Mouse (Mus musculus): ENCODE measurements around the gene Ptpn14. TPM values are rescaled to one million over a fixed set of nuclear protein-coding genes. Genes with fewer than 3 reads are reported as not detected.

Ptpn14 gene
- polyA plus RNA-seq, 1 experiment, result 17.8 TPM

- TF ChIP-seq POLR2A (IDR thresholded peaks at IDR 0.05; ENCODE audit: control insufficient read depth, extremely low read depth, insufficient read depth, low read length, poor library complexity) (no peak), CTCF (IDR thresholded peaks at IDR 0.05; ENCODE audit: borderline replicate concordance, control insufficient read depth, extremely low read depth, insufficient read depth, low read length, poor library complexity) (no peak)
- no peaks in the 10 kb centered on the region for H3K27me3 ChIP-seq (ENCODE audit: control insufficient read depth, insufficient read depth, low read length)
- DNase-seq, result no peak
- H3K4me1 ChIP-seq (replicated peaks; ENCODE audit: control insufficient read depth, insufficient read depth, low read length), result peaks cover 12% of the 10 kb centered on the region
- H3K36me3 ChIP-seq (ENCODE audit: control insufficient read depth, insufficient read depth, low read length), result no peaks in the 10 kb centered on the region
- no peak overlapping the region for H3K27ac ChIP-seq (ENCODE audit: control insufficient read depth, insufficient read depth, low read length)
- 97% methylated on average over 3 of the region's 3 CpGs for WGBS
- H3K4me3 ChIP-seq (ENCODE audit: control insufficient read depth, insufficient read depth, low read length), result no peak overlapping the region
Observed at GRCm38 (mm10) chr1:189770516-189770915, 42.4 kb downstream of the Ptpn14 start.

GRCm38 (mm10) chr1:189772707-189773106, 44.6 kb downstream of the Ptpn14 start:
- WGBS, result 96% methylated on average over 10 of the region's 10 CpGs
- DNase-seq, result no peak
- TF ChIP-seq CTCF (IDR thresholded peaks at IDR 0.05; ENCODE audit: borderline replicate concordance, control insufficient read depth, extremely low read depth, insufficient read depth, low read length, poor library complexity) (no peak), POLR2A (IDR thresholded peaks at IDR 0.05; ENCODE audit: control insufficient read depth, extremely low read depth, insufficient read depth, low read length, poor library complexity) (no peak)

DNA sequence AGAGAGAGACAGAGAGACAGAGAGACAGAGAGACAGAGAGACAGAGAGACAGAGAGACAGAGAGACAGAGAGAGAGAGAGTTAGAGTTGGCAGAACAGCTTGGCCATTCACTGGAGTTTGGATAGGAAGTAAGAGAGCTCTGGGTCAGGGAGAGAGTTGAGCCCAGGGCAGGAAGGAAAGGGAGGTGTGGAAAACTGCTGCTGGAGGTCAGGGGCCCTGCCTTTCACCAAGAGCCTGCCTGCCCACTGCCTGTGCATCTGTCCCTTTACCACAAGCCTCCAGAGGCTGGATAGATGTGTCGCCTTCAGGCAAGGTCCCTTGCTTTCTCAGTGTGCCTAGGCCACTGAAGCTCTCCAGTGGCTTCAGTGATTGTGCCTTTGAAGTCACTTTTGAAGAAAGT, 46.7 kb downstream of the Ptpn14 start:
- Histone ChIP-seq H3K4me1 (replicated peaks; ENCODE audit: control insufficient read depth, insufficient read depth, low read length) (peaks cover 18% of the 10 kb centered on the region), H3K27ac (ENCODE audit: control insufficient read depth, insufficient read depth, low read length) (no peak overlapping the region), H3K36me3 (ENCODE audit: control insufficient read depth, insufficient read depth, low read length) (no peaks in the 10 kb centered on the region), H3K4me3 (ENCODE audit: control insufficient read depth, insufficient read depth, low read length) (no peak overlapping the region), H3K27me3 (ENCODE audit: control insufficient read depth, insufficient read depth, low read length) (no peaks in the 10 kb centered on the region)
- 77% methylated on average over 1 of the region's 1 CpGs for WGBS
- no peak for DNase-seq
- no peak for TF ChIP-seq CTCF (IDR thresholded peaks at IDR 0.05; ENCODE audit: borderline replicate concordance, control insufficient read depth, extremely low read depth, insufficient read depth, low read length, poor library complexity)
- TF ChIP-seq POLR2A (IDR thresholded peaks at IDR 0.05; ENCODE audit: control insufficient read depth, extremely low read depth, insufficient read depth, low read length, poor library complexity), result no peak

More at GRCm38 (mm10) chr1:189772707-189773106, 44.6 kb downstream of the Ptpn14 start:
- no peaks in the 10 kb centered on the region for H3K27me3 ChIP-seq (ENCODE audit: control insufficient read depth, insufficient read depth, low read length)
- H3K36me3 ChIP-seq (ENCODE audit: control insufficient read depth, insufficient read depth, low read length), result no peaks in the 10 kb centered on the region
- H3K27ac ChIP-seq (ENCODE audit: control insufficient read depth, insufficient read depth, low read length), result no peak overlapping the region
- no peak overlapping the region for H3K4me3 ChIP-seq (ENCODE audit: control insufficient read depth, insufficient read depth, low read length)
- H3K4me1 ChIP-seq (replicated peaks; ENCODE audit: control insufficient read depth, insufficient read depth, low read length), result peaks cover 8% of the 10 kb centered on the region

GRCm38 (mm10) chr1:189777207-189777606, 49.1 kb downstream of the Ptpn14 start:
- Histone ChIP-seq H3K4me3 (ENCODE audit: control insufficient read depth, insufficient read depth, low read length) (no peak overlapping the region), H3K27ac (ENCODE audit: control insufficient read depth, insufficient read depth, low read length) (no peak overlapping the region), H3K27me3 (ENCODE audit: control insufficient read depth, insufficient read depth, low read length) (no peaks in the 10 kb centered on the region), H3K4me1 (replicated peaks; ENCODE audit: control insufficient read depth, insufficient read depth, low read length) (peaks cover 30% of the 10 kb centered on the region), H3K36me3 (ENCODE audit: control insufficient read depth, insufficient read depth, low read length) (no peaks in the 10 kb centered on the region)
- WGBS, result 95% methylated on average over 6 of the region's 6 CpGs
- no peak for DNase-seq
- TF ChIP-seq CTCF (IDR thresholded peaks at IDR 0.05; ENCODE audit: borderline replicate concordance, control insufficient read depth, extremely low read depth, insufficient read depth, low read length, poor library complexity) (no peak), POLR2A (IDR thresholded peaks at IDR 0.05; ENCODE audit: control insufficient read depth, extremely low read depth, insufficient read depth, low read length, poor library complexity) (no peak)

DNA sequence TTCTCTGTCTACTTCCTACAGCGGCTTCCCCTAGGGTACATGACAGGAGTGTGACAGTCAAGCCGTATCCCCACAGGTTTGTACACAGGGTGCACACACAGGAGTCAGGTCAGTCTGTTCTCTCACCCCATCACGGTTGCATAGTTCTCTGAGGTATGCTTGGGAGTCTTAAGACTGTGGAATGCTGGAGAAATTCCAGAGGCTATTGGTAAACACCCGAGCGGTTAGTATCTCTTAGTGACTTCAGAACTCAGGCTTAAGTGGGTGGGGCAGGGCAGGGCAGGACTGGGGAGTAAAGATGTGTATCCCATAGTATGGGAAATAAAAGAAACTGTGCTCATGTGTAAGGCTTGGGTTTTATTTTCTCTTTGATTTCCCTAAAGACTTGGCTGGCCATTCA, 50.3 kb downstream of the Ptpn14 start:
- DNase-seq, result no peak
- H3K27ac ChIP-seq (ENCODE audit: control insufficient read depth, insufficient read depth, low read length), result no peak overlapping the region
- H3K4me1 ChIP-seq (replicated peaks; ENCODE audit: control insufficient read depth, insufficient read depth, low read length), result peaks cover 41% of the 10 kb centered on the region
- no peak overlapping the region for H3K4me3 ChIP-seq (ENCODE audit: control insufficient read depth, insufficient read depth, low read length)
- WGBS, result 90% methylated on average over 5 of the region's 5 CpGs
- no peaks in the 10 kb centered on the region for H3K36me3 ChIP-seq (ENCODE audit: control insufficient read depth, insufficient read depth, low read length)
- H3K27me3 ChIP-seq (ENCODE audit: control insufficient read depth, insufficient read depth, low read length), result no peaks in the 10 kb centered on the region
- TF ChIP-seq CTCF (IDR thresholded peaks at IDR 0.05; ENCODE audit: borderline replicate concordance, control insufficient read depth, extremely low read depth, insufficient read depth, low read length, poor library complexity) (no peak), POLR2A (IDR thresholded peaks at IDR 0.05; ENCODE audit: control insufficient read depth, extremely low read depth, insufficient read depth, low read length, poor library complexity) (no peak)

DNA sequence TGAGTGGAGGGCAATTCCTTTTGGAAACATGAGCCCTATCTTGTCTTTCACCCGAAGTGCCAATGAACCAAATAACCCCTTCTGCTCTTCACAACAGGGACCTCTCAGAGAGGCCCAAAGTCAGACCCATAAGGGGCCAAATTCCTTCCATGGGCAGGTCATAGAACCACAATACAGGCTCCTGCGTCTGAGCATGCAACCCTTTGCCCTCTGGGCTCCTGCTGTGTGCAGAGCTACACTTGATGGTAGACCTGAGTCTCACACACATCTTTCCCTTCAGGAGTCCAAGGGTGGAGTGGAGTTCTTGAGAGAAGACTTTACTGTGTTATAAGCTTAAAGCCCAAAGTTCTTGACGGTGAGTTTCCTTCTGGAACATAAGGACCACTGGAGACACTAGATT, 51.2 kb downstream of the Ptpn14 start:
- peaks cover 45% of the 10 kb centered on the region for H3K4me1 ChIP-seq (replicated peaks; ENCODE audit: control insufficient read depth, insufficient read depth, low read length)
- 95% methylated on average over 3 of the region's 3 CpGs for WGBS

More for the DNA sequence above, 51.2 kb downstream of the Ptpn14 start:
- Histone ChIP-seq H3K4me3 (ENCODE audit: control insufficient read depth, insufficient read depth, low read length) (no peak overlapping the region), H3K27me3 (ENCODE audit: control insufficient read depth, insufficient read depth, low read length) (no peaks in the 10 kb centered on the region), H3K27ac (ENCODE audit: control insufficient read depth, insufficient read depth, low read length) (no peak overlapping the region), H3K36me3 (ENCODE audit: control insufficient read depth, insufficient read depth, low read length) (no peaks in the 10 kb centered on the region)
- no peak for DNase-seq
- TF ChIP-seq POLR2A (IDR thresholded peaks at IDR 0.05; ENCODE audit: control insufficient read depth, extremely low read depth, insufficient read depth, low read length, poor library complexity) (no peak), CTCF (IDR thresholded peaks at IDR 0.05; ENCODE audit: borderline replicate concordance, control insufficient read depth, extremely low read depth, insufficient read depth, low read length, poor library complexity) (no peak)

All from thymus, adult 2 months (tissue).